Mouse (Mus musculus): ENCODE measurements at regions not wholly inside any gene's neighbourhood (a gene's known extent, or its start where the extent isn't known, plus 50 kb on each side); places are given as distances from the start of the nearest gene placed in this dataset.

- TF ChIP-seq POLR2A (IDR thresholded peaks at IDR 0.05; ENCODE audit: low read depth, low read length) (no peak), CTCF (IDR thresholded peaks at IDR 0.05; ENCODE audit: extremely low read depth, insufficient read length, insufficient replicate concordance, low read depth, low read length) (peak; percentile 54; the same call in 1 of the 2 replicates)
These were observed 58.4 kb upstream of the Tmem72 start for GRCm38 (mm10) chr6:116774954-116775675.

All from small intestine, adult 2 months (tissue).